Mouse (Mus musculus): Measurements from ENCODE around the gene Crk. TPM values are rescaled to one million over a fixed set of nuclear protein-coding genes. Genes with fewer than 3 reads are reported as not detected.

The Crk gene
- polyA plus RNA-seq, 1 experiment = 80.6 TPM

GRCm38 (mm10) chr11:75652222-75652941 is 26.7 kb upstream of the Crk start:
- H3K4me1 ChIP-seq (ENCODE audit: control insufficient read depth, insufficient read depth, low read length) = peaks cover 32% of the 10 kb centered on the region
- peak overlapping the region; percentile 99 for H3K4me3 ChIP-seq (replicated peaks; ENCODE audit: insufficient read depth, low read depth, low read length)
- WGBS = 24% methylated on average over 20 of the region's 20 CpGs
- peak overlapping the region; percentile 98 for H3K27ac ChIP-seq (ENCODE audit: insufficient read depth, low read length)
- peak in 1 of 2 experiments; percentile 51 for DNase-seq
- TF ChIP-seq CTCF (IDR thresholded peaks at IDR 0.05; ENCODE audit: borderline replicate concordance, insufficient read depth, low read depth, low read length) (no peak), POLR2A (IDR thresholded peaks at IDR 0.05; ENCODE audit: borderline replicate concordance, insufficient read depth, low read length) (no peak)
- no peaks in the 10 kb centered on the region for H3K27me3 ChIP-seq (ENCODE audit: control insufficient read depth, insufficient read depth, low read length)

- Histone ChIP-seq H3K27ac (ENCODE audit: insufficient read depth, low read length) (peak overlapping the region; percentile 8; the same call in 1 of the 2 replicates), H3K4me1 (ENCODE audit: control insufficient read depth, insufficient read depth, low read length) (peaks cover 26% of the 10 kb centered on the region), H3K4me3 (replicated peaks; ENCODE audit: insufficient read depth, low read depth, low read length) (peak overlapping the region; percentile 61), H3K27me3 (ENCODE audit: control insufficient read depth, insufficient read depth, low read length) (no peaks in the 10 kb centered on the region)
- TF ChIP-seq POLR2A (IDR thresholded peaks at IDR 0.05; ENCODE audit: borderline replicate concordance, insufficient read depth, low read length) = no peak
- no peak for TF ChIP-seq CTCF (IDR thresholded peaks at IDR 0.05; ENCODE audit: borderline replicate concordance, insufficient read depth, low read depth, low read length)
- no peak for DNase-seq
- 62% methylated on average over 14 of the region's 14 CpGs for WGBS
Observed at GRCm38 (mm10) chr11:75652942-75653684, 25.9 kb upstream of the Crk start.

- peak; percentile 75 to 78 for DNase-seq
- Histone ChIP-seq H3K4me3 (replicated peaks; ENCODE audit: insufficient read depth, low read depth, low read length) (peak overlapping the region; percentile 61), H3K4me1 (ENCODE audit: control insufficient read depth, insufficient read depth, low read length) (peaks cover 24% of the 10 kb centered on the region), H3K27ac (ENCODE audit: insufficient read depth, low read length) (peak overlapping the region; percentile 8; the same call in 1 of the 2 replicates), H3K27me3 (ENCODE audit: control insufficient read depth, insufficient read depth, low read length) (no peaks in the 10 kb centered on the region)
- WGBS = 2% methylated on average over 45 of the region's 45 CpGs
- no peak for TF ChIP-seq POLR2A (IDR thresholded peaks at IDR 0.05; ENCODE audit: borderline replicate concordance, insufficient read depth, low read length)
- TF ChIP-seq CTCF (IDR thresholded peaks at IDR 0.05; ENCODE audit: borderline replicate concordance, insufficient read depth, low read depth, low read length) = no peak
Observed at GRCm38 (mm10) chr11:75653781-75654470, 25.1 kb upstream of the Crk start.

- peak in 1 of 2 experiments; percentile 40 for DNase-seq
- Histone ChIP-seq H3K27me3 (ENCODE audit: control insufficient read depth, insufficient read depth, low read length) (no peaks in the 10 kb centered on the region), H3K4me3 (replicated peaks; ENCODE audit: insufficient read depth, low read depth, low read length) (peak overlapping the region; percentile 61), H3K4me1 (ENCODE audit: control insufficient read depth, insufficient read depth, low read length) (peaks cover 27% of the 10 kb centered on the region), H3K27ac (ENCODE audit: insufficient read depth, low read length) (no peak overlapping the region)
- TF ChIP-seq CTCF (IDR thresholded peaks at IDR 0.05; ENCODE audit: borderline replicate concordance, insufficient read depth, low read depth, low read length) = no peak
- TF ChIP-seq POLR2A (IDR thresholded peaks at IDR 0.05; ENCODE audit: borderline replicate concordance, insufficient read depth, low read length) = no peak
- WGBS = 53% methylated on average over 25 of the region's 25 CpGs
Observed at GRCm38 (mm10) chr11:75654471-75655390, 24.3 kb upstream of the Crk start.

GRCm38 (mm10) chr11:75655621-75656545 is 23.2 kb upstream of the Crk start:
- 1% methylated on average over 77 of the region's 78 CpGs for WGBS
- TF ChIP-seq CTCF (IDR thresholded peaks at IDR 0.05; ENCODE audit: borderline replicate concordance, insufficient read depth, low read depth, low read length) (no peak), POLR2A (IDR thresholded peaks at IDR 0.05; ENCODE audit: borderline replicate concordance, insufficient read depth, low read length) (no peak)
- peaks cover 25% of the 10 kb centered on the region for H3K4me1 ChIP-seq (ENCODE audit: control insufficient read depth, insufficient read depth, low read length)
- H3K4me3 ChIP-seq (replicated peaks; ENCODE audit: insufficient read depth, low read depth, low read length) = peak overlapping the region; percentile 90
- peak overlapping the region; percentile 31; the same call in 1 of the 2 replicates for H3K27ac ChIP-seq (ENCODE audit: insufficient read depth, low read length)
- peak; percentile 67 to 74 for DNase-seq
- H3K27me3 ChIP-seq (ENCODE audit: control insufficient read depth, insufficient read depth, low read length) = no peaks in the 10 kb centered on the region

Data from cerebellum, adult 2 months (tissue).